Mouse (Mus musculus): ENCODE measurements at regions not wholly inside any gene's neighbourhood (a gene's known extent, or its start where the extent isn't known, plus 50 kb on each side); places are given as distances from the start of the nearest gene placed in this dataset.

- no peak for DNase-seq (ENCODE audit: low spot score)
Measured at GRCm38 (mm10) chr6:31197631-31198338, 200.8 kb upstream of the Mkln1 start.

- no peak for DNase-seq (ENCODE audit: low spot score)
Measured at GRCm38 (mm10) chr6:31198340-31198739, 200.2 kb upstream of the Mkln1 start.

GRCm38 (mm10) chr6:31200705-31201104 is 197.8 kb upstream of the Mkln1 start:
- no peak for DNase-seq (ENCODE audit: low spot score)

- no peak for DNase-seq (ENCODE audit: low spot score)
Measured at GRCm38 (mm10) chr6:31201375-31201972, 197.1 kb upstream of the Mkln1 start.

GRCm38 (mm10) chr6:31202594-31202993 is 195.9 kb upstream of the Mkln1 start:
- no peak for DNase-seq (ENCODE audit: low spot score)

- no peak for DNase-seq (ENCODE audit: low spot score)
Measured at GRCm38 (mm10) chr6:31204434-31204833, 194.1 kb upstream of the Mkln1 start.

GRCm38 (mm10) chr6:31204839-31205238 is 193.7 kb upstream of the Mkln1 start:
- DNase-seq (ENCODE audit: low spot score) = no peak

GRCm38 (mm10) chr6:31206106-31206505 is 192.4 kb upstream of the Mkln1 start:
- no peak for DNase-seq (ENCODE audit: low spot score)

- DNase-seq (ENCODE audit: low spot score) = no peak
Measured at GRCm38 (mm10) chr6:31207231-31207630, 191.3 kb upstream of the Mkln1 start.

- no peak for DNase-seq (ENCODE audit: low spot score)
Measured at GRCm38 (mm10) chr6:31208224-31208623, 190.3 kb upstream of the Mkln1 start.

GRCm38 (mm10) chr6:31209411-31210139 is 189.0 kb upstream of the Mkln1 start:
- no peak for DNase-seq (ENCODE audit: low spot score)

- DNase-seq (ENCODE audit: low spot score) = no peak
Measured at GRCm38 (mm10) chr6:31210209-31210714, 188.3 kb upstream of the Mkln1 start.

- no peak for DNase-seq (ENCODE audit: low spot score)
Measured at GRCm38 (mm10) chr6:31211091-31211490, 187.4 kb upstream of the Mkln1 start.

GRCm38 (mm10) chr6:31211616-31212015 is 186.9 kb upstream of the Mkln1 start:
- DNase-seq (ENCODE audit: low spot score) = no peak

- DNase-seq (ENCODE audit: low spot score) = no peak
Measured at GRCm38 (mm10) chr6:31212080-31212479, 186.5 kb upstream of the Mkln1 start.

- DNase-seq (ENCODE audit: low spot score) = no peak
Measured at GRCm38 (mm10) chr6:31212694-31213093, 185.8 kb upstream of the Mkln1 start.

GRCm38 (mm10) chr6:31213161-31213560 is 185.4 kb upstream of the Mkln1 start:
- DNase-seq (ENCODE audit: low spot score) = no peak

GRCm38 (mm10) chr6:31215661-31216060 is 182.9 kb upstream of the Mkln1 start:
- DNase-seq (ENCODE audit: low spot score) = peak; percentile 18

- DNase-seq (ENCODE audit: low spot score) = peak; percentile 90
Measured at GRCm38 (mm10) chr6:31216206-31217059, 182.1 kb upstream of the Mkln1 start.

- peak; percentile 36 for DNase-seq (ENCODE audit: low spot score)
Measured at GRCm38 (mm10) chr6:31217060-31217541, 181.4 kb upstream of the Mkln1 start.

- peak; percentile 83 for DNase-seq (ENCODE audit: low spot score)
Measured at GRCm38 (mm10) chr6:31217641-31218138, 180.8 kb upstream of the Mkln1 start.

Data from MN1 (cell line).